Mouse (Mus musculus): ENCODE measurements around the gene Ldlrad3.

Ldlrad3 gene

GRCm38 (mm10) chr2:102002974-102003775 is 183.0 kb downstream of the Ldlrad3 start:
- DNase-seq (ENCODE audit: low spot score), result no peak

- DNase-seq (ENCODE audit: low spot score), result no peak
Observed at GRCm38 (mm10) chr2:102002408-102002973, 183.7 kb downstream of the Ldlrad3 start.

GRCm38 (mm10) chr2:102001661-102002060 is 184.5 kb downstream of the Ldlrad3 start:
- no peak for DNase-seq (ENCODE audit: low spot score)

- no peak for DNase-seq (ENCODE audit: low spot score)
Observed at GRCm38 (mm10) chr2:101998911-101999572, 187.1 kb downstream of the Ldlrad3 start.

GRCm38 (mm10) chr2:101997013-101997412 is 189.2 kb downstream of the Ldlrad3 start:
- DNase-seq (ENCODE audit: low spot score), result no peak

GRCm38 (mm10) chr2:101992574-101993310 is 193.4 kb downstream of the Ldlrad3 start:
- DNase-seq (ENCODE audit: low spot score), result no peak

- DNase-seq (ENCODE audit: low spot score), result no peak
Observed at GRCm38 (mm10) chr2:101991726-101992125, 194.5 kb downstream of the Ldlrad3 start.

GRCm38 (mm10) chr2:101986344-101987087 is 199.7 kb downstream of the Ldlrad3 start:
- DNase-seq (ENCODE audit: low spot score), result no peak

- DNase-seq (ENCODE audit: low spot score), result no peak
Observed at GRCm38 (mm10) chr2:101983853-101984543, 202.2 kb downstream of the Ldlrad3 start.

GRCm38 (mm10) chr2:101983082-101983852 is 202.9 kb downstream of the Ldlrad3 start:
- no peak for DNase-seq (ENCODE audit: low spot score)

- no peak for DNase-seq (ENCODE audit: low spot score)
Observed at GRCm38 (mm10) chr2:101981964-101982498, 204.2 kb downstream of the Ldlrad3 start.

GRCm38 (mm10) chr2:101981211-101981610 is 205.0 kb downstream of the Ldlrad3 start:
- no peak for DNase-seq (ENCODE audit: low spot score)

- no peak for DNase-seq (ENCODE audit: low spot score)
Observed at GRCm38 (mm10) chr2:101980456-101980947, 205.7 kb downstream of the Ldlrad3 start.

- DNase-seq (ENCODE audit: low spot score), result peak; percentile 20
Observed at GRCm38 (mm10) chr2:101978534-101979525, 207.4 kb downstream of the Ldlrad3 start.

GRCm38 (mm10) chr2:101976399-101977064 is 209.7 kb downstream of the Ldlrad3 start:
- no peak for DNase-seq (ENCODE audit: low spot score)

GRCm38 (mm10) chr2:101973810-101974209 is 212.4 kb downstream of the Ldlrad3 start:
- no peak for DNase-seq (ENCODE audit: low spot score)

GRCm38 (mm10) chr2:101967601-101968000 is 218.6 kb downstream of the Ldlrad3 start:
- no peak for DNase-seq (ENCODE audit: low spot score)

GRCm38 (mm10) chr2:101967152-101967551 is 219.0 kb downstream of the Ldlrad3 start:
- no peak for DNase-seq (ENCODE audit: low spot score)

All from ovary, postnatal 36 days (tissue).